Mouse (Mus musculus): ENCODE measurements at regions not wholly inside any gene's neighbourhood (a gene's known extent, or its start where the extent isn't known, plus 50 kb on each side); places are given as distances from the start of the nearest gene placed in this dataset.

DNA sequence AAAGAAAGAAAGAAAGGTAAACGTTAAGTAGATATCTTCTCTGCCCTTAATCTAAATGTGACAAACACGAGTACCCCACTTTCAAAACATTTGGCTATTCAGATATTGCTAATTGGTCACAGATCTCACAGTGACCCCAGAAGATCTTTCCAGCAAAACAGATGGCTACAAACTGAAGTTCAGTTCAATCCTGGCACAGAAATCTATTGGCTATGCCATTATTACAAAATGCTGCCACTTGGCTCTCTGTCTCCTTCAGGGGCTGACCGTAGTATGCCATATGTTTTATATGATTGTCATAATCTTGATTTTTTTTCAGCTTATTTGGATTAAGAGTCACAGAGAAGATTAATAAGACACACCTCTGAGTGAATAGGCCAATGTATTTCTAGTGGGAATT, 873.2 kb downstream of the Slc22a22 start:
- no peak for ATAC-seq (replicated peaks; ENCODE audit: low read depth, poor library complexity, severe bottlenecking)

DNA sequence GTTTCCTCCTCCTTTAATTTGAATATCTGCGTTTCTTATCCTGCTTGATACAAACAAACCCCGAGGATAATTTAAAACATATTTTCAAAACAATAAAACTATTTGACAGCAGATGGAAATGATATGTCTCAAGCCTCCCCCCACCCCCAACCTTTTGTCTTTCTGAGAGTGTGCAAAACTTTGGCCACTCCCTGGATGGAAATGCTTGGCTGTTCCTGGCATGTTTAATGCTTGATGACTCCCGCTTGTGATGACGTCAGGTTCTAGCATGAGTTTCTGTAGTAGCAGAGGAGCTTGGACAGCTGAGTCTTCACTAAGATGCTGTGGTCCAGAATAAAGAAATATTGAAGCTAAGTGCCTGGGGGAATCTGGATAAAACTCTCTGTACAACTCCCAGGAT, 884.8 kb downstream of the Slc22a22 start:
- no peak for ATAC-seq (replicated peaks; ENCODE audit: low read depth, poor library complexity, severe bottlenecking)

DNA sequence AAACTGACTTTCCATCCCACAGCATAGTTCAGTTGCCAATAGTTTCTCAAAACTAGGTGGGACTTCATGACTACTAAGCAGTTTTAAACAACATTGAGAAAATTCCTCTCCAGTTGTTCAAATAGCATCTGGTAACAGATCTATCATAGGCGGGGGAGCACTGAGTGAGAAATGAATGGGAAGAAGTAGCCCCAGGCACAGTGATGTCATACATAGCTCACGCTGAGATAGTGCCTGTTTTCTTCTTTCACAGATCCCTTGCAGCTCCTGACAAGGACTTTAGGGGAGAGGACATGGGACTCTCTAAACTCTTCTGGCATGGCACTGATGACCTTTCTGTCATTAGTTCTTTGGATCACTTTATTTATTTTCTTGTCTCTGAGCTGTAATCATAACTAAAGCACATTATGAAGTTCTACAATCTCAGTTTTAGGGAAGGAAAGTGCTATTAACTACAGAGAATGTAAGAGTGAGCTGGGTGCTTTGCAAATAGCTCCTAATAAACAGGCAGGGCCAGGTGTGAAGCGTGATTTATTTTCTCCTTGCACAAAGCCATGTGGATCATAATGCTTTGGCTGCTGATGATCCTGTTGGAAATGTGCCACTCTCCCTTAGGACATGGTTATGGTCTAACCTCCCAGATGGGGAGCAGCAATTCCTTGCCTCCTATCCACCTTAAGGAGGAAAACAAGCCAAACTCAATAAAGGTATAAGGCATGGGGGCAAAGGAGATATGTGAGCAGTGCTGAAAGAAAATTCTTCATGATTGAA, 896.5 kb downstream of the Slc22a22 start:
- no peak for ATAC-seq (replicated peaks; ENCODE audit: low read depth, poor library complexity, severe bottlenecking)

DNA sequence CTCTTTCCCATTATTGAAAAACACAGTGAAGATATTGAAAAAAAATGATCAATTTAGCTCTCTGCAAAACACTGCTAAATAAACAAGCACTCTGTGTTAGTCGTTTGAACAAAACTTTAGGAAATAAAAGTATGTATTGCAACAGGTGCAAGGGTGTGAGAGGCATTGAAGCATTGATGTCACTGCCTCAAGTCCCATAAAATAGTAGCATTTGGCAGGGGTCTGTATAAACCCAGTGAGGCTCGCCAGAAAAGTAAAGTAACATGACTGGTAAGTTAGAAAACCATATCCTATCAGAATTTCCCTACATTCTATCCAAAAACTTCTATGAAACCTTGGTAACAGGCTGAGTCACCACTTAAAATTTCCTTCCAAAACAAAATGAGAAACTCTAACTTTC, 914.2 kb downstream of the Slc22a22 start:
- ATAC-seq (replicated peaks; ENCODE audit: low read depth, poor library complexity, severe bottlenecking): no peak

DNA sequence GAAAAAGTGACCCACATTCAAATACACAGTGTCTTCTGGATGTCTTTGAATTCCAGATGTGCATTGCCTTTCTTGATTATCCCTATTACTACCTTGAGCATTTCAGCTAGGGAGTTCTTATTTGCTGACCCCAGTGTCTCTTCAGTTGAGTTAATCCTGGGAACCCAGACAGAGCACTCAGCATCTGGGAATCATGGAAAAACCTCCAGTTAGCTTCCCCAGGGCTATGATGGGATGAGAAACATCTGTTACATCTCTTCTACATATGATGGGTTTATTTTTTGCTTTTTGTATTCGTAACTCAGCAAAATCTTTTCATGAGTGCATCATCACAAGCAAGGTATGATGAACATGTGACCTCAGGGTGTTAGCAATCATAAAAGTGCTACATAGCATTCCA, 914.6 kb downstream of the Slc22a22 start:
- ATAC-seq (replicated peaks; ENCODE audit: low read depth, poor library complexity, severe bottlenecking): no peak

DNA sequence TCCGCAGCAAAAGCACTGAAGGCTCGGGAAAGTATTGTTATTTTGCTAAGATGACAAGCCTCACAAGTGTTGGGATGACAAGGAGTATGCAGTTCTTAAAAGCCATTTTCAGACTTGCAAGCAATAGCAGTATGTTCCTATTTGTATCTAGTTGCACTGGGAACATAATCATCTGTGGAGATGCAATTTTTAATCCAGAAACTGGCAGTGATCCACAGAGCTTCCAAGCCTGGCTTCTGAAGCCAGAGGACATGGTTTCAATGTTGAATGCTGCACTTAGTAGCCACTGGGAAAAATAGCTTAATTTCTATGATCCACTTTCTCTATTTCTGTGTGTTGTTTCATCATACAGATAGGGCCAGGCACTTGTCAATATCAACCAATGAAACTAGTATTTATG, 915.3 kb downstream of the Slc22a22 start:
- ATAC-seq (replicated peaks; ENCODE audit: low read depth, poor library complexity, severe bottlenecking): no peak

DNA sequence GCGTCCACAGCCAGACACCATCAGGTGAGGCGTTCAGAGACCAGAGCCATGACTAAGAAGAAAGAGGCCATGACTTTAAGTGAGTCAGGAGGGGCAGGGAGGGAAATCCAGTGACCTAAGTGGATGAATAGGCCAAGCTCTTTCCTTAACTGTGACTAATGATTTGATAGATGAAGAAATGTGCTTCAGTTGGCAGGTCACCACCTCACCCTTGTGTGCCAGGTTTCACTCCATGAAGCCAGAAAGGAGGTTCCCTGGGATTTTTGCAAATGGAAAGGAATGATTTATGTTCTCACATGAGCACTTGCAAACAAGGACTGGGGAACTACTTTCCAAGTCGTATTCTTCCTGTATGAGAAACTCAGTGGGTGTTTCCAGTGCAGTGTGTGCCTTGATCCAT, 923.0 kb downstream of the Slc22a22 start:
- no peak for ATAC-seq (replicated peaks; ENCODE audit: low read depth, poor library complexity, severe bottlenecking)

DNA sequence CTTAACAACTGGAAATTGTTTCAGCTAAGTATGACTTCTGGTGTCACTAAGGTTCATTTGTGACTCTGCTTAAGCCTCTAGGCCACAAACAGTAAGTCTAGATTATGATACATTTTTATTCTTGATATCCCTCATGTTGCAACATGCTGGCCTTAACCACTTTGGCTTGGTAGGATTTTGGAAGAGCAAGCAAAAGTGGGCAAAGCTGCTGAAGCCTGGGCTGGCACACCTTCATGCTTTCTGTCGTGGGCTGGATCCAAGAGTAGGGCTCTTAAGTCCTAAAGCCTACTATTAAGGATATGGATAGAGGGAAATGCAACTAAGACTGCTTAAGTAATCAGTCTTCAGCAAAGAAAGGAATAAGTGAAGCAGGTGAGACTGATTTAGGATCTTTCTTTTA, 923.6 kb downstream of the Slc22a22 start:
- no peak for ATAC-seq (replicated peaks; ENCODE audit: low read depth, poor library complexity, severe bottlenecking)

DNA sequence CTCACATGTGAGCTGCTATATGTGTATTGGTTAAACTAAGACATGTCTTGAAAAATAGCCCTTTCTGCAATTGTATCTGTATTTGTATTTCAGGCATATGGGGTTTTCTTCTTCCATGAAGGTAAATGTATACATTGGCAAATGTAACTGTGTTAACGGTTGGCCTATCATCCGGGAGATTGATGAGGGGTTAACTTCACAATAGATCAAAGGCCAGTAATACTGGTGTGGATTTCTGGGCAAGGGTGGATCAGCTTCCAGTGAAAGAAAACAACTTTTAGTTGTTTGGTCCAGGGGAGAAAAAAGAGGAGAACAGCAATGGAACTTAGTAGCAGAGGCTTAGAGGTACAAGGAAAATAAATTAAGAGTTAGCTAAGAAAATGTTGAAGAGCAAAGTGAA, 945.9 kb downstream of the Slc22a22 start:
- no peak for ATAC-seq (replicated peaks; ENCODE audit: low read depth, poor library complexity, severe bottlenecking)

DNA sequence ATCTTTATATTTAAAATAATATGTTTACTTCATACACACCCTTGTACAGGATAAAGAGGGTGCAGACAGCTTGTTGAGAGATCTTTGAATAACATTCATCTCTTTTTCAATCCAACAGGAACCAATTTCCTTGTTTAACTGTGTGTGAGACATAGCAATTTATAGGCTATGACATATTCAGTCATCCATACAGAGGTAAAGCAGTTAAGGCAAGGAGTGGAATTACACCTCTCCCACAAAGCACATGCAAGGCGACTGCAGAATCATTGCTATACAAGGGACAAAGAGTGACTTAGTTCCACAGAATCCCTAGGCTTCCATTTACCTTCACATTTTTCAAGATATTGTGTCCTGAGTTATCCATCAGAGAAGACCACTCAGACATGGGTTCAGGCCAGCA, 959.0 kb downstream of the Slc22a22 start:
- ATAC-seq (replicated peaks; ENCODE audit: low read depth, poor library complexity, severe bottlenecking): no peak

DNA sequence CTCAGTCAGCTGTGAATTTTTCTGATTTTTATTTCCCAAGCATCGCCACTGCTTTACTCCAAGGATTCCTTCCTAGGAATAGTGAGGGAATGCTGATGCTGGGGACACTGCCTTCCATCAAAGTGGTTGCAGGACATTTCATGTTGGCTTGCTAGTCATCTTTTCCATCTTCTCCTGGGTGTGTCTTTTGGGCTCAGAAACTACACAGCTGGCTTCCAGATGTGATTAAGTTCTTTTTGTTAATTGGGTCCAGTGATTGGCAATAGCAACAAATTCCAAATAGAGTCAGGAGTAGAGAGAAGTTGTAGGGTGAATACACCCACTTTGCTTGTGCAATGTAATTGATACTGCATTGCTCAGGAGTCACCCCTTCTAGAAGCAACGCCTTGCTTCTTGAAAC, 961.3 kb downstream of the Slc22a22 start:
- no peak for ATAC-seq (replicated peaks; ENCODE audit: low read depth, poor library complexity, severe bottlenecking)

DNA sequence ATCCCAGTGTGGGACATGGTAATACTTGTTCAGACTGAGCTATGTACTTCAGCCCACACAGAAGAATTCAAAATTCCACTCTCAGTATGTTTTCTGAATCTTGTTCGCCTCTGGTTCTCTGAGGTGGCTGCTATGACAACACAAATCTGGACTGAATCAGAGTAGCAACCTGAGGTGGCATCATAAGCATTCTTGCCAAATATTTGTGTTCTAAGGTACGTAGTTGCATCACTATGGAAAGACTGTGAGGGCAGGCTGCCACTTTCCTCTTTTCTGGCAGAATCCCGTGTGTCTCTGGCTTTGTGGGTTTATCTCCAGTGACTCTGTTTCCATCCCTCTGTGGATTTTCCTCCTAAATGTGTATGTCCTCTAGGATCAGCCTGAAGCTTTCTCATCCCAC, 978.7 kb downstream of the Slc22a22 start:
- no peak for ATAC-seq (replicated peaks; ENCODE audit: low read depth, poor library complexity, severe bottlenecking)

DNA sequence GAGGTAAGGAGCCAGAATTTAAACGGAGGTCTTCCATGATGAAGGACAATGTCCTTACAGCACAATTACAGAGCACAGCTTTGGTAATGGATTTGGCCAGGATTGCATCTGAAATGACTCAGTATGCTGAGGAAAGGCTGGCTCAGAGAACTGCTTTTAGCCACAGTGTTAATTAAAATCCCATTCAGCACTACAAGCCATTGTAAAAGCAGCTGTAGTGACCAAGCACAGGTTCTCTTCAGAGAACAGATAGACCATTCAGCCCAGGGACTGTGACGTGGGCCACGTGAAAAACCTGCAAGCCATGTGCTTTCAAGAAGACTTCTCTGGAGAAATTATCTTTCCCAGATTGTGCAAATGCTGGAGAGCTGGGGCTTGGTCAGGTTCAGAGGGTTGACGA, 979.7 kb downstream of the Slc22a22 start:
- ATAC-seq (replicated peaks; ENCODE audit: low read depth, poor library complexity, severe bottlenecking): no peak

DNA sequence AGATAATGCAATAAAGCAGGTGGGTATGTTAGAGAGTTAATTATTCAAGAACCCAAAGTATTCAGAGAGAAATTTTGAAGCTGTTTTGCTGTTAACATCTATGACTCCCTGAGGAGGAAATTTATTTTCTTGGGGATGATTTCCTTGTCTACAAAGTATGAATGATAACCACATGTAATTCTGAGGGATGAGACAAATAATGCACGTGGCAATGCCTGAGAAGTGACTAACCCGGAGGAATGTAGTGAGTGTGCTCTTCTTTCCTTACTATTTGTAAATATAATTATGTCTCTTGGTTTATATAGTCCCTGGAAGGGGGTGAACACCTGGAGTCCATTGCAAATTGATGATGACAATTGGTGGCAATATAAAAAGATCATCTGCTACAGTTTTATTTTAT, 981.1 kb downstream of the Slc22a22 start:
- ATAC-seq (replicated peaks; ENCODE audit: low read depth, poor library complexity, severe bottlenecking): no peak

DNA sequence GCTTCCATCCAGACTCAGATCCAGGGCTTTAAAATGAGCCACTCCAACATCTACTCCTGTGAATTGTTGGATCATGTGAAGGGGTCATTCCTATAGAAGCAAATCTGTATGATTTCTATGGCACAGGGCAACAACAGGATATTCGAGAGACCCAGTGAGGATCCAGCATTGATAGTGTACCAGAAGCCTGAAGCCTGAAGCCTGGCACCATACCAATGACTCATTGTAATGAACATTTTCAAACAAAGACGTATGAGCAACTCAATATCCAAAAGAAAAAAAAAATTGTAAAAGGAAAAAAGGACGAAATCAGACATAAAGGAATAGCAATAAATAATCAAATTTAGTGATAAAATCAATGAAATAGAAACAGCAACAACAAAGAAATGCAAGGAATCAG, 991.5 kb downstream of the Slc22a22 start:
- ATAC-seq (replicated peaks; ENCODE audit: low read depth, poor library complexity, severe bottlenecking): no peak

DNA sequence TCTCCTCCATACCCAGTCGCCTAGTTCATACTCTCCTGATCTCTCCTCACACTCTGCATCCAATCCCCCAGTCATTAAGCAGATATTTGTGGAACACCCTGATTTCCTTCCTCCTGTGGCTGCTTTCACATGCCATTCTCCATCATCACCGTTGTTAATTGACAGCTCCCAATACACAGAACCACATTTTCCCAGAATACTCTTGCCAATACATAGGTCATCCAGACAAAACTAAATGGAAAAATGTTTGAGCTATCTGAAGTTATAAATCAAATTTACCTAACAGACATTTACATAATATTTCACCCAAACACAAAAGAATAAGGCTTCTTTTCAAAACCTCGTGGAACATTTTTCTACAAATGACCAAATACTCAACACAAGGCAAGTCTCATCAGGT, 992.7 kb downstream of the Slc22a22 start:
- no peak for ATAC-seq (replicated peaks; ENCODE audit: low read depth, poor library complexity, severe bottlenecking)

DNA sequence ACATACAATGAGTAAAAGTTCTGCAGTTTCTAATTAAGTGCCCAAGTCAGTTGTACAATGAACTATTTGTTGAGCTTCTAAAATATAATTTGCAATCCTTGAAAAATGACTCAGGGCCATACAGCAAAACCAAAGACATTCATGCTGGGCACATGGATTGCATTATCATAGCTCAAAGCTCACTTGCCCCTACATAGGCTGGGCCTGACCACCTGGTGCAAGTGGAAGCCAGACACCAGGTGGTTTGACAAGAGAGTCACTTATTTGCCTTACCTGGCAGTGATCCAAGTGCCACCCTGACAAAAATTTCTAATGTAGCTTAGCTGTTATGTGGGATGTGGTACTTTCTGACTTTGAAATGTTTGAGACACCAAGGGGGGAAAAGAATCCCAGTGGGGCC, 997.7 kb downstream of the Slc22a22 start:
- no peak for ATAC-seq (replicated peaks; ENCODE audit: low read depth, poor library complexity, severe bottlenecking)

DNA sequence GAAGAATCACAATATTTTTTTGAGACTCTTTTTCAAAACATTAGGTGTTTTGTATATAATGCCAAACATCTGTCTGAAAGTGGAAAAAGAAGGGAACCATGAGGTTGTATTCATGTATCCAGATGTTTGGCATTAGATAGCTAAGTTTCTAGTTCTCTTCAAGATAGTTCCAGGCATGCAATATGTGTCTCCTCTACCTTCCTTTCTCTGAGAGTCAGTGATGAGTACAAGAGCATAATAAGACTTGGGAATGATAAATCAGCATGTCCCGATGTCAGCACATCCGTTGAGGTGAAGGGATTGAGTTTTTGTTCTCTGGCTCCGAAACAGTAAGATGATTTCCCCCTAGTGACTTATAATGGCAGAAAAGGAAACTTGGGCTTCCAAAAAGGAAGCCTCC, 998.4 kb downstream of the Slc22a22 start:
- ATAC-seq (replicated peaks; ENCODE audit: low read depth, poor library complexity, severe bottlenecking): no peak

DNA sequence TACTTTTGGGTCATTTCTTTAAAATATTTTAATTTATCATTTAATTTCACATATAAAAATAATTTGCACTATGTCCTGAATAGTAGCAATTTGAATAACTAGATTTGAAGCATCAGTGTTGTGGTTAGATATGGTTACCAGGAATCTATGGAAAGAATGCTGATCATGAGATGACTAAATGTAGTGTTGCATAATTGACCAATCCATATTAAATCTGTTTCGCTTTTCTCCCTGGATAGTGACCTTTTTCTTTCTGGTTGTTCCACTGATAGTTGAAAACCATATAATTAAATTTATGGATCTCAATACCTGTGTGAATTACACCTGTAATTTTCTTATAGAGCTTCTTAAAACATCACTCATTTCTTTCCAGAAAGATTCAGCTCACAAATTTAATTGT, 1003.7 kb downstream of the Slc22a22 start:
- no peak for ATAC-seq (replicated peaks; ENCODE audit: low read depth, poor library complexity, severe bottlenecking)

DNA sequence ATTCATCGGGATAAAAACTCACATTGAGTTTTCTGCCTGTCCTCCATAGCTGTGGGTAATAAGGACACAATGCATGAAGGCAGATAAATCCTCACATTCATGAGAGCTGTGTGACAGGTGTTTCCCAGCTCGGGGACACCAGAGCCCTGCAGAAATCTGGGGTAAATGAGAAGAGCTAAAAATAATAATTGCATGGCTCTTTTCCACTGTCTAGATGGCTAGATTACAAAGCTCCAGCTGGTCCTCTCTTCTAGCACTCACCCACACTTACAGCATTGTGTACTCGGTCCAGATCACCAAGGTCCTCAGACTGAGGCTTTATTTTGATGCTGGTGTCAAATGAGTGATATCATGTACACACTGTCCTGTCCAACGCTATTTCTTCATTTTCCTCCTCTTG, 1025.5 kb downstream of the Slc22a22 start:
- ATAC-seq (replicated peaks; ENCODE audit: low read depth, poor library complexity, severe bottlenecking): no peak

DNA sequence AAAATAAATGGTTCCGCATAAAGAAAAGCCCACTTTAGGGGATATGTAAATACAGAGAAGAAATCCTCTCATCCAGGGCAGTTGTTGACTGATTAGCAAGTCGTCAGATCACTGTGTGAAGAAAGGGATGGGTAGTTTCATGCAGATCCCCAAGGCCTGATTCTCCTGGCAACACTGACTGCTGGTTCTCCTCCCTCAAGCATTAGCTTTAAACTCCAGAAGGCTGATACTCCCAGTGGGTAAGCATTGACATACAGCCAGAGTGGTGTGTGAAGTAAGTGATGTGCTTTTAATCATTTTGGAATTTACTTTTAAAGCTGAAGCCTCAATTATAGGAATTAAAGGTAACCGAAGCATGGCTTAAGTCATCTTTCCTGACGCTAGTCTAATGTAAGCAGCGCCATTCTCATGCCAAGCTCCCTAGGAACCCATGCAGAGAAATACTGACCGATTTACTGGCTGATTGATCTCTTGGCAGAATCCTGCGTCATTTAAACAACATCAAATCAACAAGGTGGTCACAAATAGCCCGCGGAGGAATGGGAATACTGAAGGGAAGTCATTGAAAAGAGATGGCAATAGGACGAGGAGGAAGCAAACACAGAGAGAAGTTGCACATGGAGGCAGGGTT, 1029.3 kb downstream of the Slc22a22 start:
- no peak for ATAC-seq (replicated peaks; ENCODE audit: low read depth, poor library complexity, severe bottlenecking)

DNA sequence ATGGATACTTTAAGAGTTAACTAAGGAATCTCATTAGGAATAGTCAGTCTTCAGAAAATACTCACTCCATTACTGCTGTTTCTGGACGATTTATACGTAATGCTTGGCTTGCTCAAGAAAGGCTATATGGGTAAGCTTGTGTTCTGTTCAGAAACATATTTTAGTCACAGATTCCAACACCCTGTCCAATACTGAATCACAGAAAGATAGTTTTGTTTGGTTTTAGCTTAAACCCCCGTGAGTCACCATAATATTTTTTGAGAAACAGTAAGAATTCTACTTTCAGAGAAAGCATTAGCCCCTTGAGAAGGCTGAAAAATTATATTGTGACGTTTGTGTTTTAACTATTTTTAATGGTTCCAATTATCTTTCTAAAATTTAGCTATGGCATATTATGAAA, 1037.3 kb downstream of the Slc22a22 start:
- no peak for ATAC-seq (replicated peaks; ENCODE audit: low read depth, poor library complexity, severe bottlenecking)
